Mouse (Mus musculus): ENCODE data around the gene Antxr1.

GRCm38 (mm10) chr6:87222854-87223631, 112.6 kb downstream of the Antxr1 start:
- TF ChIP-seq TAL1 (IDR thresholded peaks at IDR 0.05; ENCODE audit: low read length), result no peak
- TF ChIP-seq GATA1 (IDR thresholded peaks at IDR 0.05; ENCODE audit: low read length), result no peak
